Mouse (Mus musculus) lung, embryonic 16.5 days (tissue): ENCODE measurements at regions not wholly inside any gene's neighbourhood (a gene's known extent, or its start where the extent isn't known, plus 50 kb on each side); places are given as distances from the start of the nearest gene placed in this dataset.

ENCODE experiments used
- ATAC-seq: fragments of 200-750 bp; cut with Nextera tagmentation; 2 replicates; pipeline ENCODE4 v1.8.0; 2017; ENCODE audit warnings: low read depth, mild to moderate bottlenecking, moderate library complexity
- H3K27ac ChIP-seq: fragments of 300-500 bp; sonication (generic); 2 replicates; pipeline ENCODE4 v1.5.1; 2014; ENCODE audit warnings: mild to moderate bottlenecking, control low read depth, low read length
- H3K27me3 ChIP-seq: fragments of 300-500 bp; sonication (generic); 2 replicates; pipeline ENCODE4 v1.6.1; 2014; ENCODE audit warnings: low read depth, low read length, mixed read lengths; ENCODE audit not compliant: control insufficient read depth, insufficient read depth
- H3K36me3 ChIP-seq: fragments of 300-500 bp; sonication (generic); 2 replicates; pipeline ENCODE4 v1.6.1; 2014; ENCODE audit warnings: low read length; ENCODE audit not compliant: control insufficient read depth, insufficient read depth
- H3K4me1 ChIP-seq: fragments of 300-500 bp; sonication (generic); replicated peaks from 2 replicates; pipeline ENCODE4 v1.6.1; 2014; ENCODE audit warnings: low read length, mixed read lengths; ENCODE audit not compliant: control insufficient read depth, insufficient read depth
- H3K4me2 ChIP-seq: fragments of 300-500 bp; sonication (generic); 2 replicates; pipeline ENCODE4 v1.6.1; 2014; ENCODE audit warnings: low read depth, low read length, control low read depth
- H3K4me3 ChIP-seq: fragments of 300-500 bp; sonication (generic); 2 replicates; pipeline ENCODE4 v1.5.1; 2014; ENCODE audit warnings: mild to moderate bottlenecking, low read length, control low read depth
- H3K9ac ChIP-seq: fragments of 300-500 bp; sonication (generic); 2 replicates; pipeline ENCODE4 v1.6.1; 2014; ENCODE audit warnings: low read length, control low read depth
- H3K9me3 ChIP-seq: fragments of 300-500 bp; sonication (generic); 2 replicates; pipeline ENCODE4 v1.6.1; 2016; ENCODE audit warnings: low read length; ENCODE audit not compliant: control insufficient read depth
- WGBS: fragments of 180-500 bp; shearing (Covaris S2); extraction: QIAGEN DNeasy Blood & Tissue Kit; methylation state at CpG from one replicate; pipeline ENCODE4 v1.1.7; 2014; 5-methylcytosine and 5-hydroxymethylcytosine counted together

GRCm38 (mm10) chr4:32074399-32075296 is 110.8 kb downstream of the Map3k7 start:
- 19% methylated on average over 22 of the region's 22 CpGs for WGBS
- Histone ChIP-seq H3K4me1 (peaks cover 5% of the 10 kb centered on the region; the same call in 1 of the 2 replicates), H3K4me3 (peak overlapping the region; percentile 8; the same call in 1 of the 2 replicates), H3K9ac (0 out of 2 replicates have a peak overlapping the region, but pooled peaks have one; percentile 17), H3K9me3 (peaks cover 6% of the 10 kb centered on the region), H3K27ac (no peak overlapping the region), H3K27me3 (no peaks in the 10 kb centered on the region), H3K4me2 (peak overlapping the region; percentile 42), H3K36me3 (no peaks in the 10 kb centered on the region)
- no peak for ATAC-seq

DNA sequence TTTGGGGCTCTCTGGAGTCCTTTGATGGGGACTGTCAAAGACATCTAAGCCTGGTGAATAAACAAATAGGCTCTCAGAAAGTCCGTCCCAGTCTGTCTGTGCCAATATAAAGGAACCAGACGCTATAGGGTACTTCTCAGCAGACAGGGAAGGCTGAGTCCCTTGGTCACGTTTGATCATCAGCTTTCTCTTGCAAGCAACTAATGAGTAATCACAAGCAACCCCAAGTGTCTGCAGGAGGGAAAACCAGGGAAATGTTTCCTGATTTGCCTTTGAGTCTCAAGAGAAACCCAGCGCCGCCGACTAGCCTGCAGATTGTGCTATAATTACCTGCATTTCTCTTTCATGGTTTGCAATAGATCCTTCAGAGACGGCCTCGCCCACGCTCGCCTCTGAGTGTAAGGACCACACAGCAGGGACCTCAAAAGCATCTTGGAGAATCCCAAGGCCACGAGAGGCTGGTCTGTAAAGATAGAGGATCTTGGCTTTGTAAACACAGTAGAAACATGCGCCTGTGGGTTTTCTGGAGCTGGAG is 112.6 kb downstream of the Map3k7 start:
- no peak overlapping the region for H3K4me3 ChIP-seq
- 68% methylated on average over 12 of the region's 12 CpGs for WGBS
- H3K9me3 ChIP-seq = no peaks in the 10 kb centered on the region
- H3K27me3 ChIP-seq = no peaks in the 10 kb centered on the region
- no peak overlapping the region for H3K4me2 ChIP-seq
- peaks cover 5% of the 10 kb centered on the region; the same call in 1 of the 2 replicates for H3K4me1 ChIP-seq
- H3K27ac ChIP-seq = no peak overlapping the region
- no peak overlapping the region for H3K9ac ChIP-seq
- H3K36me3 ChIP-seq = no peaks in the 10 kb centered on the region
- ATAC-seq = no peak

DNA sequence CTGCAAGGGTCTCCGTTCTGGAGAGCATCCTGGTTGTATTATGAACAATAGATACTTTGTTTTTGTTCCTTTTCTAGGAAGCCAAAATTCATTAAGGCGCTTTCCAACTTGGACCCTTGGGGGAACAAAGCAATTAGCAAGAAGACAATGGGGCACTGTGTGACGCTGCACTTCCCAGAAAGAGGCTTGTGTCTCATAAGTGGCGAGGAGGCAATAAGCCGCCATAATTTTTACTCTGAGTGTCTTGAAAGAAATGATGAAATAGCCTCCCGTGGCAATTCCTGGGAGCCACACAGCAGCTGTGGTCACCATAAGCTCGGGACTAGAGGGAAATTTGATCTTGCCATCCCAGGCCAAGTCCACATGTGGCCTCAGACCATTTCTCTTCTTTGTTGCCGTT is 119.6 kb downstream of the Map3k7 start:
- Histone ChIP-seq H3K4me2 (no peak overlapping the region), H3K36me3 (no peaks in the 10 kb centered on the region), H3K9me3 (no peaks in the 10 kb centered on the region), H3K9ac (no peak overlapping the region), H3K27me3 (no peaks in the 10 kb centered on the region), H3K4me1 (no peaks in the 10 kb centered on the region), H3K27ac (no peak overlapping the region), H3K4me3 (no peak overlapping the region)
- no peak for ATAC-seq
- WGBS = 67% methylated on average over 8 of the region's 8 CpGs

DNA sequence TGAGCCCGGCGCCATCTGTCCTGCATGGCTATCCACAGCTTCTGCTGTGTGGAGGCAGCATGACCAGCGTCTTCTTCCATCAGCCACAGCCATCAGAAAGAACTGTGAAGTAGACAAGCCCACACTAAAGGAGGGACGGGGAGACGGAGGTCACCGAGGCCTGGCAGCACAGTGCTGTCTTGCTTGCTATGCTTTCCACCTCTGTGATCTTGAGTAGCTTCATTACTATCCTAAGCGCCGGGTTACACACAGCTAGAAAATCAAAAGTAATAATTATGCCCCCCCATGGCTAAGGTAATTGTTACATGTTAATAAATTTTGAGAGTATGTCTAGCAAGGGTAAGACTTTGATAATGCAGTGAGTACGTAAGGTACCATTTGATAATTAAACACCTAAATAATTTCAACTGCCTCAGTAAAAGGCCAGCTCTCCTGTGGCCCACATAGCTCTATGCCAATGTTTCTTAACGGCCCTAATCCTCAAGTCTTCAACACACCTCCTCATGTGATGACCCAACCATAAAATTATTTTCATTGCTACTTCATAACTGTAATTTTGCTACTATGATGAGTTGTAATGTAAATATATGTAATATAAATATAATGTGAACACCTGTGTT is 120.5 kb downstream of the Map3k7 start:
- H3K36me3 ChIP-seq = no peaks in the 10 kb centered on the region
- no peaks in the 10 kb centered on the region for H3K4me1 ChIP-seq
- H3K4me2 ChIP-seq = no peak overlapping the region
- ATAC-seq = no peak
- no peak overlapping the region for H3K9ac ChIP-seq
- no peak overlapping the region for H3K27ac ChIP-seq
- no peak overlapping the region for H3K4me3 ChIP-seq
- WGBS = 89% methylated on average over 10 of the region's 10 CpGs
- H3K27me3 ChIP-seq = no peaks in the 10 kb centered on the region
- no peaks in the 10 kb centered on the region for H3K9me3 ChIP-seq

DNA sequence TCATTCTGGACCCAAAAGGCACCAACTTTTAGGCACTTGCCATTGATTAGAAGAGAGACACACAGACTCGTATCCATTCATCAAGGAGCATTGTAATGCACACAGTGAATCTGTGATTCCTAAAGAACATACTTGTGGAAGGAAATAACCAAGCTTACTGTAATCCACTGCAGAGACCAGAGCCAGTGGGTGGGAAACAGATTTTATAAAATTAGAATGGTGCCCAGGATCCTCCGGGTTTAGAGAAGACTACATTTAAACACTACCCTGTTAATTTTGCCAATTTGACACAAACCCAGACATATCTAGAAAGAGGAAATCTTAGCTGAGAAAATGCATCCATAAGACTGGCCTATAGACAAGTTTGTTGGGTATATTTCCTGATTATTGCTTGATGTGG is 121.1 kb downstream of the Map3k7 start:
- no peaks in the 10 kb centered on the region for H3K9me3 ChIP-seq
- no peak for ATAC-seq
- H3K9ac ChIP-seq = no peak overlapping the region
- H3K27ac ChIP-seq = no peak overlapping the region
- 88% methylated on average over 2 of the region's 2 CpGs for WGBS
- no peaks in the 10 kb centered on the region for H3K4me1 ChIP-seq
- no peaks in the 10 kb centered on the region for H3K27me3 ChIP-seq
- H3K4me2 ChIP-seq = no peak overlapping the region
- H3K4me3 ChIP-seq = no peak overlapping the region
- H3K36me3 ChIP-seq = no peaks in the 10 kb centered on the region

DNA sequence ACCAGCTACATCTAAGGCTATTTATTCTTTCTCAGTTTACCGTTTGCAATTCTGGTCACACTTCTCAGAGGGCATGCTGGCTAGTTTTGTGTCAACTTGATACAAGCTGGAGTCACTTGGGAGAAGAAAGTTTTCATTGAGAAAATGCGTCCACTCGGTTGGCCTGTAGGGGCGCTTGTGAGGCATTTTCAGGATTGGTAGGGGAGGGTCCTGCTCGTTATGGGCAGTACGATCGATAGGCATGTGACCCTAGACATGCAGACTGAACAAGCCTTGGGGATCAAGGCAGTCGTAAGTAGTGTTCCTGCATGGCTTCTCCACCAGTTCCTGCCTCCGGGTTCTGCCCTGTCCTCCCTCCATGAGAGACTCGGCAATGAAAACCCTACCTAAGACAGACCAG is 127.2 kb downstream of the Map3k7 start:
- WGBS = 81% methylated on average over 10 of the region's 10 CpGs

DNA sequence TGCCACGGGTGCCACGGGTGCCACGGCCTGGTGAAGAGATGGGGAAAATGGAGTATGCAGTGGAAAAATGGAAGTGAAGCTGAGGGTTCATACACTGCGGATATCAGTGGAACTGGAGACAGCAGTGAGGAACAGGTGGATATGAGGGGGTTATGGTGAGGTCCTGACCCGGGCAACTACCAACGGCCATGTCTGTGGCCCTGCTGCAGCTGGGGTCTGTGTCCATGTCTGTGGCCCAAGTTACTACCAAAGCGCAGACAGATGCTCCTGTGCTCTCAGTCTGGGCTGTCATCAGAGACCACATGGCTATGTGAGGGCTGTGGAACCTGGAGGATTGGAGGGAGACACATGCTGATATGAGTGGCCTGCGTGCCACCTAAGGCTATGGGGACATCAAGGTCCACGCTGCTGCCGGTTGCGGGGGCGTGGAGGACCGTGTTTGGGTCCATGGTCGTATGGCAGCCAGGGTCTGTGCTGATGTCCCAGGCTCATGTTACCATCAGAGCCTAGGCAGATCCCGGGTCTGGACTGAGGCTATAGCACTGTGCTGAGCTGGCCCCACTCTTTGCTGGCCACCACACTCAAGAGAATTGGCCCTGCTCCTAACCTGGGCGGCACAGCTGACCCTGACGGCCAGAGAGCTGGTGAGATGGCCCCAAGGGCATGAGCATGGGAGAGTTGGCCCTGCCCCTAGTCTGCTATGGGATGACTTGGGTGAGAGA is 128.6 kb downstream of the Map3k7 start:
- H3K4me3 ChIP-seq = no peak overlapping the region
- H3K9ac ChIP-seq = no peak overlapping the region
- H3K4me2 ChIP-seq = no peak overlapping the region
- H3K4me1 ChIP-seq = no peaks in the 10 kb centered on the region
- WGBS = 90% methylated on average over 17 of the region's 17 CpGs
- no peaks in the 10 kb centered on the region for H3K9me3 ChIP-seq
- no peak for ATAC-seq
- no peaks in the 10 kb centered on the region for H3K27me3 ChIP-seq
- no peak overlapping the region for H3K27ac ChIP-seq
- H3K36me3 ChIP-seq = no peaks in the 10 kb centered on the region

More for the DNA sequence above, 127.2 kb downstream of the Map3k7 start:
- ATAC-seq = no peak
- Histone ChIP-seq H3K27ac (no peak overlapping the region), H3K4me1 (no peaks in the 10 kb centered on the region), H3K4me3 (no peak overlapping the region), H3K27me3 (no peaks in the 10 kb centered on the region), H3K9me3 (no peaks in the 10 kb centered on the region), H3K4me2 (no peak overlapping the region), H3K9ac (no peak overlapping the region), H3K36me3 (no peaks in the 10 kb centered on the region)

GRCm38 (mm10) chr4:32098233-32098632 is 134.3 kb downstream of the Map3k7 start:
- Histone ChIP-seq H3K4me2 (no peak overlapping the region), H3K36me3 (no peaks in the 10 kb centered on the region), H3K27me3 (no peaks in the 10 kb centered on the region), H3K4me1 (peaks cover 4% of the 10 kb centered on the region; the same call in 1 of the 2 replicates), H3K4me3 (no peak overlapping the region), H3K9me3 (no peaks in the 10 kb centered on the region), H3K27ac (no peak overlapping the region), H3K9ac (no peak overlapping the region)
- WGBS = 57% methylated on average over 9 of the region's 9 CpGs
- ATAC-seq = no peak

- Histone ChIP-seq H3K4me3 (no peak overlapping the region), H3K9ac (no peak overlapping the region), H3K9me3 (no peaks in the 10 kb centered on the region), H3K4me1 (peaks cover 4% of the 10 kb centered on the region; the same call in 1 of the 2 replicates), H3K36me3 (no peaks in the 10 kb centered on the region), H3K27ac (no peak overlapping the region), H3K4me2 (no peak overlapping the region), H3K27me3 (no peaks in the 10 kb centered on the region)
- 22% methylated on average over 5 of the region's 5 CpGs for WGBS
- ATAC-seq = no peak
Observed at GRCm38 (mm10) chr4:32101002-32101401, 137.1 kb downstream of the Map3k7 start.
